Mouse (Mus musculus) adrenal gland, adult 2 months (tissue): ENCODE data around the gene Gm44502. TPM values are rescaled to one million over a fixed set of nuclear protein-coding genes. Genes with fewer than 3 reads are reported as not detected.

Source experiments
- polyA plus RNA-seq: library from polyadenylated mRNA; depleted of rRNA; stranded (reverse); fragments of >200 nt; gene quantifications from 2 replicates; pipeline ENCODE4 v1.2.3, GENCODE M21; 2012; rRNA removed
- total RNA-seq, 2 experiments: library from RNA; stranded (reverse); gene quantifications; 2 replicates each; pipeline ENCODE4 v1.2.3; 2021

The Gm44502 gene
- total and polyA plus RNA-seq, 3 experiments: 5.8 to 8.2 TPM; not detected in 1

Other genes starting within 250 kb of the Gm44502 start
- gene Plxnb2, start 248.9 kb downstream of the Gm44502 start, total RNA-seq: 100 to 1,000 TPM in 1 of 2 experiments, 10 to 100 TPM in 1; 94.8 to 118 TPM
- 168 and 182 TPM in 2 replicates for gene Plxnb2, start 248.9 kb downstream of the Gm44502 start, polyA plus RNA-seq
- gene Dennd6b, start 233.2 kb downstream of the Gm44502 start, total RNA-seq: 1 to 10 TPM; 5.2 to 5.7 TPM
- 24.0 and 24.9 TPM in 2 replicates for gene Dennd6b, start 233.2 kb downstream of the Gm44502 start, polyA plus RNA-seq
- gene Ppp6r2, start 218.1 kb downstream of the Gm44502 start, total RNA-seq: 10 to 100 TPM; 38.6 to 54.4 TPM
- gene Ppp6r2, start 218.1 kb downstream of the Gm44502 start, polyA plus RNA-seq: 565 and 749 TPM in 2 replicates
- gene Sbf1, start 114.4 kb downstream of the Gm44502 start, total RNA-seq: 10 to 100 TPM; 75.8 to 80.8 TPM
- 171 and 187 TPM in 2 replicates for gene Sbf1, start 114.4 kb downstream of the Gm44502 start, polyA plus RNA-seq
- not detected for gene Adm2, start 107.0 kb downstream of the Gm44502 start, total RNA-seq
- 0.17 TPM in 1 of 2 replicates, not detected in the other for gene Adm2, start 107.0 kb downstream of the Gm44502 start, polyA plus RNA-seq
- gene Miox, start 95.3 kb downstream of the Gm44502 start, total RNA-seq: not detected
- gene Miox, start 95.3 kb downstream of the Gm44502 start, polyA plus RNA-seq: 0.21 and 0.92 TPM in 2 replicates
- gene Lmf2, start 74.0 kb downstream of the Gm44502 start, total RNA-seq: 10 to 100 TPM; 37.1 to 40.2 TPM
- 58.0 and 63.1 TPM in 2 replicates for gene Lmf2, start 74.0 kb downstream of the Gm44502 start, polyA plus RNA-seq
- gene Ncaph2, start 74.0 kb downstream of the Gm44502 start, total RNA-seq: 10 to 100 TPM; 61.7 to 74.8 TPM
- 101 and 102 TPM in 2 replicates for gene Ncaph2, start 74.0 kb downstream of the Gm44502 start, polyA plus RNA-seq
- 10 to 100 TPM; 33.9 to 36.2 TPM for gene Sco2, start 55.9 kb downstream of the Gm44502 start, total RNA-seq
- 68.5 and 73.3 TPM in 2 replicates for gene Sco2, start 55.9 kb downstream of the Gm44502 start, polyA plus RNA-seq
- under 1 TPM in 1 of 2 experiments, not detected in 1; 0.26 TPM for gene Tymp, start 52.7 kb downstream of the Gm44502 start, total RNA-seq
- 9.9 and 10.1 TPM in 2 replicates for gene Tymp, start 52.7 kb downstream of the Gm44502 start, polyA plus RNA-seq
- gene Odf3b, start 50.4 kb downstream of the Gm44502 start, total RNA-seq: under 1 TPM in 1 of 2 experiments, not detected in 1; 0.52 TPM
- gene Odf3b, start 50.4 kb downstream of the Gm44502 start, polyA plus RNA-seq: 2.0 TPM in 2 replicates
- gene Klhdc7b, start 44.8 kb downstream of the Gm44502 start, total RNA-seq: not detected
- gene Klhdc7b, start 44.8 kb downstream of the Gm44502 start, polyA plus RNA-seq: not detected in 2 replicates
- not detected for gene Syce3, start 19.2 kb downstream of the Gm44502 start, total RNA-seq
- gene Syce3, start 19.2 kb downstream of the Gm44502 start, polyA plus RNA-seq: not detected in 2 replicates
- gene Cpt1b, start 3.8 kb downstream of the Gm44502 start, total RNA-seq: 100 to 1,000 TPM; 139 to 200 TPM
- 116 and 120 TPM in 2 replicates for gene Cpt1b, start 3.8 kb downstream of the Gm44502 start, polyA plus RNA-seq
- 1 to 10 TPM in 1 of 2 experiments, under 1 TPM in 1; 0.95 to 2.3 TPM for gene C730034F03Rik, start 107 bp downstream of the Gm44502 start, total RNA-seq
- 0.29 and 0.52 TPM in 2 replicates for gene C730034F03Rik, start 107 bp downstream of the Gm44502 start, polyA plus RNA-seq
- 10 to 100 TPM; 50.7 to 66.8 TPM for gene Chkb, start 212 bp upstream of the Gm44502 start, total RNA-seq
- 39.4 and 52.6 TPM in 2 replicates for gene Chkb, start 212 bp upstream of the Gm44502 start, polyA plus RNA-seq
- 10 to 100 TPM in 1 of 2 experiments, 1 to 10 TPM in 1; 8.7 to 10.5 TPM for gene Mapk8ip2, start 24.2 kb upstream of the Gm44502 start, total RNA-seq
- 4.4 and 7.1 TPM in 2 replicates for gene Mapk8ip2, start 24.2 kb upstream of the Gm44502 start, polyA plus RNA-seq
- 10 to 100 TPM; 16.6 to 24.5 TPM for gene Arsa, start 47.7 kb upstream of the Gm44502 start, total RNA-seq
- 57.6 and 67.8 TPM in 2 replicates for gene Arsa, start 47.7 kb upstream of the Gm44502 start, polyA plus RNA-seq
- gene Shank3, start 69.9 kb upstream of the Gm44502 start, total RNA-seq: 10 to 100 TPM; 32.7 to 36.9 TPM
- gene Shank3, start 69.9 kb upstream of the Gm44502 start, polyA plus RNA-seq: 50.9 and 64.1 TPM in 2 replicates
- gene Acr, start 138.6 kb upstream of the Gm44502 start, total RNA-seq: under 1 TPM in 1 of 2 experiments, not detected in 1; 0.26 TPM
- gene Acr, start 138.6 kb upstream of the Gm44502 start, polyA plus RNA-seq: 1.3 and 1.5 TPM in 2 replicates
- gene Rabl2, start 162.2 kb upstream of the Gm44502 start, total RNA-seq: 10 to 100 TPM in 1 of 2 experiments, 1 to 10 TPM in 1; 8.6 to 10.3 TPM
- gene Rabl2, start 162.2 kb upstream of the Gm44502 start, polyA plus RNA-seq: 6.4 and 7.2 TPM in 2 replicates